Mouse (Mus musculus) right cerebral cortex, postnatal 36 days (tissue): Measurements from ENCODE around the gene Olfr224.
"Not testable (repeated sequence)": the region's sequence is repeated elsewhere in the genome, so short reads cannot be mapped to it uniquely, and the experiment has no call there.

ENCODE experiments used
- DNase-seq, 2 experiments: peaks; one replicate each; pipeline ENCODE4 v3.0.0; 2022; ENCODE audit warnings: low spot score in 2 of 2, mixed read lengths in 1 of 2

Olfr224 gene

DNA sequence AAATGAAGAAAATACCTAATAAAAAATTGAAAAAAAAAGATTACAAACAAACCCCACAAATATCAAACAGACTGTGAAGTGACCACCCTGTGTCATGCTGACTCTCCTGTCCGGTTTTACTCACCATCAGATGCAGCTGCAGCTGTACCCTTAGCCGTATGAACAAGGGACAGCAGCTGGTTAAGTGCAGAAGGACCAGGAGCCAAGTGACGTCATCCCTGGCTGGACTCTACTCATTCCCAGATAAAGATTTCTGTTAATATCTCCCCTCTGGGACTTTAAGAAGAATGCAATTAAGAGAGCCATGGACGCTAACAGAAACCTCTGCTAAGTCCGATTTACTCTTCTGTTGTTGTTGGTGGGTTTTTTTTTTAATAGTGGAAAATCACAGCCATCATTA, at the start of gene Olfr224:
Gene Olfr224 (minus strand): TSS at position 149 of the 400 bp plus-strand sequence.
- no peak for DNase-seq

DNA sequence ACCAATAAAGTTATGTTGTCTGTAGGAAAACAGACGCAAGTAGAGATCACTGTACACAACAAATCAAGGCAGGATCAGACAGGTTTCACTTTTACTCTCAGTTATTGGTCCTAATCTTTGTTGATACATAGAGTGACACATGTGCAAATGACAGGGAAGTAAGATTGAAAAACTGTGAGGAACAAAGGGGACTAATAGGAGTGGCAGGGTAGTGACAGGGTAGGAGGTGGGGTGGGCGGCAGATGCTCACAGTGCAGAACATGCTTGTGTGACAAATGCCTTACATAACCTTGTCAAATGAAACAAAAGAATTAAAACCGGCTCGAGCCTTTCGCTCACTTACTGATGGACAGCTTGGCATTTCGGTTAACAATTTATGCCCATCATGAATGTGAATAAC, 48.4 kb upstream of the Olfr224 start:
- DNase-seq, result no peak

DNA sequence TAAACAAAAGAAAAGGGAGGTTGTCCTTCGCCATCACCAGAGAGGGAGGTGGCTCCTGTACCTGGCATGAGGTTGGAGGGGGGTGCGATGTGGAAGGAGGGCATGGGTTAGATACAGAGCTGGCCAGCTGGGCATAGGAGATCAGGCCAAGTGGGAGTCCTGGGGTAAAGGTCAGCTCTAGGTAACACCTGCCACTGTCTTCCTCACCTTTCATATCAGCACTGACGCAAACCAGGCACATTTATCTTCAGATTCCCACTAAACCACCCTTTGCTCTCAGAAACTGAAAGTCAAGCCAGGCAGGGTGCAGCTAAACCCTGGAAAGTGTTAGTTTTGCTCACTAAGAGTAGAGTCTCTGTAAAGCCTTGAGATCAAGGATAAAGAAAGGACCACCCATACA, 48.0 kb upstream of the Olfr224 start:
- DNase-seq, result no peak

DNA sequence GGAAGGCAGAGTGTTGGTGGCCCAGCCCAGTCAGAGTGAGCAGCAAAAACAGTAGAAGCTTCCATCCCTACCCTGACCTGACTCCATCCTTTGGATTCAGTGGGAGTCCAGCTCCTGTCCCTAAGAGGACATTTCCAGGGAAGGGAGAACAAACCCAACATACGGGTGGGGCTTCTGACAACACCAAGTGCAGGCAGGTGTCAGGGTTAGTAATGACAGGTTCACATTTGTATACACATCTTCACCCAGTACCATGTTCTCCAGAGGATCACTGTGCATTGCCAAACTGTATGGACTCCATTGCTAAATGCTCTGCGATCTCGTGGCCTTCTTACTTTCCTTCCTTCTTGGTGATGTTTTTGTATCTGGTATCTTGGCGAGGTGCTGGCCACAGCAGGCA, 45.6 kb upstream of the Olfr224 start, which contains the start of gene 2210407C18Rik:
Gene 2210407C18Rik (minus strand): TSS at position 101 of the 400 bp plus-strand sequence.
- DNase-seq, result no peak

DNA sequence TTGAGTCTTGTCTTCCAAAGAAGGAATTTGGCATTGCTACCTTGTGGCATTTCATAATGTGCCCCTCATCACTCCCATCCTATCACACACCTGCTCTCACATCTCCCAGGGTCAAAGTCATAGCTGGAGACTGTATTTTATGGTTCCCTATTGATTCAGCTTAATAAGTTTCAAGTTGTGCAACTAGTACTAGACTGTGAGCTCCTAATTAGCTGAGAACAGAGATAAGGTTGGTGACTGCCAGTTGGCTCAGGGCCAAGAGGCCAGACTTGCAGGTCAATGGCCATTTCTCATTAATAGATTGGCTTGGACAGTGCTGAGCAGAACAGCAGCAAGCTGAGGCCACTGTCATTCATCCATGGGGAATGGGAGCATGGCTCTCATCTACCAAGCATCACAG, 44.2 kb upstream of the Olfr224 start:
- DNase-seq, result no peak

DNA sequence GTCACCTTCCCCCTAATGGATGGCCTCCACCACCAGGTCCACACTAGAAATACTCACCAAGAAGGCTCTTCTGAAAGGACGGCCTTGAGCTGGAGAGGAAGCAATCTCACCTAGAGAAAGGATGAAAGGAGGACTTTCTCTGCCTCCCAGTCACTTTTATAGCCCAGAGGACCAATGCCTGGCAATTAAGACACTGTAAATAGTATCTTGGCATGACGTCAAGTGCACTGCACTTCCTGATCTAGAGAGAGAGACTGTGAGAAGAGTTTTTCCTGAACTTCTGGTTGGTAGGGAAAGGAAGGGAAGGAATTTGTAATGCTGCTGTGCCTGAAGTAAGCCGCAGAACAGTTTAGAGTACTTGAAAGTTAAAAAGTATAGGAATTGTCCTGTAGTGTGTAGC, 43.0 kb upstream of the Olfr224 start:
- no peak for DNase-seq

DNA sequence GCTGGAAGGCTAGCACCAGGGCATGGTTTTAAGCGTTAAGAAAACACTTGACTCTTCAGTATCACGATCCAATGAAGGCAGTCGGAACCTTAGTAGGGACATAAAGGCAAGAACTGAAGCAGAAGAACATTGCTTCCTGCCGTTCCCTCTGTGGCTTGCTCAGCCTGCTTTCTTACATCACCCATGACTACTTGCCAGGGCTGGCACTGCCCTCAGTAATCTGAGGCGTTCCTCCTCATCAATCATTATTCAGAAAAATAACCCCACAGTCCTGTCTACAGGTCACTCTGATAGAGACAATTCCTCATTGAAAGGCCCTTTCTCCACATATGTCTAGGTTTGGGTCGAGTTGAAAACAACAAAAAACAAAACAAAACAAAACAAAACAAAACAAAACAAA, 36.7 kb upstream of the Olfr224 start:
- DNase-seq, result no peak

DNA sequence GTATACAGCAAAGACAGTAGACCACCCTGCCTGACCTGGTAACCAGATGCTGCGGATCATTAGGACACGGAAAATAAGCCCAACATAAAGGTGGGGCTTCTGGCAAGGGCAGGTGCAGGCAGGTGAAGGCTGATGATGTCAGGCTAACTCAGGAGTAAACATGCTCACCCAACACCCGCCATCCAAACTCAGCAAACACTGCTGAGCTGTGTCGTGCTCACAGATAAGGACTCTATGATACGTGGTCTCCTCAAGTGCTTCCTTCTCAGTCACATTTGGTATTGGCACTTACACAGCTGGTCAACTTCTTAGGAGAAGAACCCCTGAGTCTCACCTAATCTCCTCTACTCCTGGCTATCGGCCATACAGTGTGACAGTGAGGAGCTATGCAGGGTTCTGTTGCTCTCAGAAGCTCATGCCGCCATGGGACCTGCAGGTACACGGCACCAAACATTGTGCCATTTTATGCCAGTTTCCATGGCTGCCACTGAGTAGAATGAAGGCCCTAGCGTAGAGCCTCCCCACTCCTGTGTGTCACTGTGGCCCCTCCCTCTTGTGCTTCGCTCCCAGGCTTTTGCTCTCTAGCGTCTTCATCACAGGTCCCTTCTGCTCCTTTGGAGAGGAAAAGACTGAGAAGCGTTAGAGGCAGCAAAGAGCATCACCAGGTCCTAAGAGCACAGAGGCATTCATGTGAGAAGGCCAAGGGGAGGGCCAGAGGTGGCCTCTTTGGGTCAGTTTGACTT, 36.0 kb upstream of the Olfr224 start:
- DNase-seq, result no peak

DNA sequence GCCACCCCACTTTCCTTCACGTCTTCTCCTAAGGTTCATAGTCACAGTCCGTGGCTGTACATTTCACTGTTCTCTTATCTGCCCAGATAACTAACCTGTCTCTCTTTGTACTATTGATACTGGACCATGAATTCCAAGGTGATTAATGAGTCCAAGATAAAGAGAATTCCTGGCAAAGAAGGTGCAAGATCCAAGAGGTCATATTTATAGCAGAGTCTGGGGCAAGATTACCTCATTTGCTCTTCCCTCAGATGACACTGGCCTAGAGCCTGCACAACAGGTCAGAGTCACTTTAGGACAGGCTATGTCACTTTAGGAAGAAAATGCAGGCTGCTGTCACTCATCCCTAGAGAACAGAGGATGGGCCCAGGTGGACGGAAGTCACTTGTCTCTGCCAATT, 34.9 kb upstream of the Olfr224 start:
- no peak for DNase-seq

DNA sequence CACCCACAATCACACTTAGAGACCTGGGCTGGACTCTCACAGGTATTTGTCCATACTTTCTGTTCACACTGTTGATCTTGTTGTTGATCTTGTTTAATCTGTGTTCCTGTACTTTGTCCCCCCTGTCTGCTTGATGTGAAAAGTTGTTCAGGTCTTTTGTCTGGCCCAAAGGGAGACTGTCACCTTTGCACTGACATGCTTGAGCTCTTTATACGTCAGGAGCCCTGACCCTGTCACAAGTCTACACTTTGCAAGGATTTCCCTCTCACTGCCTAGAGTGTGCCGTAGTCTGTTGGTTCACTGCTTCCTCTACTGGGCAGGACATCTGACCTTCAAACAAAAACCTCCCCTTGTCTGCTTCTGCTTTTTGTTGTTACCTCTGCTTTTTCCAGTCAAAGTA, 34.3 kb upstream of the Olfr224 start:
- DNase-seq, result no peak

DNA sequence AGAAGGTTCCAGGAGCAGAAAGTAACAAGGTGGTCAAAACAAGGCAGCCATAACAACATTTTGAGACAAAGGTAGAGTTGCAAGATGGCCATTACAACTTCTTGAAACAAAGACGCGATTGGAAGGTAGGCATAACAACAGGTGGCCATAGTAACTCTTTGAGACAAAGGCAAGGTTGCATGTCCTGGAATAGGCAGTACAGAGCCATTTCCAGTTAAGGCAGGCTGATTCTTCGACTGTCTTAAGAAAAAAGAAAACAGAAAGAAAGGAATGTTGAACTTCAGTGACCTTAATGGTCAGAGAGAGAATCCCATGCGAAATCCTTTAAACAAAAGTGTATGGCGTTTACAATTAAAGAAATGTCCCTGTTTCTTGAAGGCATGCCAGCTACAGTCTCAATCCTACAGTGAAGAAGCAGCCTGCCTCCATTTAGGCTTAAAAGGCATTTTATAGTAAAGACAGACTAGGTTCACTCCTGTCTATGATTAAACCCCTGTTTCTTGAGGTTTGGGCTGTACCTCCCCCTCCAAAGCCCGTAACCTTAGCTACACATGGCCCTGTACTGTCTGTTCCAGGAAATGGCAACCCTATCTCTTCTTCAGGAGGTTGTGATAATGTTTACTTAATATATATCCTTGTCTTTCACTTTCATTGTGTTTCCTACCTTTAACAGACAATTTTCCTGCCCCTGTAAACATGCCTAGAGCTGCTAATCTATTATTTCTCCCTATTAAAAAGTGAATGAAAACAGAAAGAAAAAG, 32.6 kb upstream of the Olfr224 start:
- DNase-seq, result no peak

DNA sequence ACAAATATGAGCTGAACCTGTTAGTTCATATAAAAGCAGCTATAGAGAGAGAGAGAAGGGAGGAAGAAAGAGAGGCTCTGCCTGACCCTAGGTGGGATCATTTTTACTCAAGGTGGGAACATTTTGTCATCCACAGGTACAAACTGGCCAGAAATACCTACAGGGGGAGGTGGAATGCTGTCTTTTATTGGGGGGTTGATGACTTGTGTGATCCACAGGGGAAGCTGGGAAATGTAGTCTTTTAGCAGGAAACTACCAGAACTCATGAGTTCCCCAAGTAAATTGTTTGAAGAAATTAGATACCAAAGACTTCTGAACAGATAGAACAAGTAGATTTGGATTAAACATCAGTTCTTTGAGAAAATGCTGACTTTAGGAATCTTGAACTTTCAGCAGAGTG, 31.7 kb upstream of the Olfr224 start:
- no peak for DNase-seq

DNA sequence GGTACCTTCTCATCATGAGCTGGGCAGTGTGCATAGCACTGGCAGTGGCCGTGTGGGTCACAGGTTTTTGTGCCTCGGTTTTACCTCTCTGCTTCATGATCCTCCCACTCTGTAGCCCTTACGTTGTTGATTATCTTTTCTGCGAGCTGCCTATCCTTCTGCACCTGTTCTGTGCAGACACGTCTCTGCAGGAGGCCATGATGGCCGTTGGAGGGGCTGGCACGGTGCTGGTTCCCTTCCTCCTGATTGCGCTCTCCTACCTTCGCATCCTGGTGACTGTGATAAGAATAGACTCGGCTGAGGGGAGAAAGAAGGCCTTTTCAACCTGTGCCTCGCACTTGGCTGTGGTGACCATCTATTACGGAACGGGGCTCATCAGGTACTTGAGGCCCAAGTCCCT, 27.5 kb upstream of the Olfr224 start:
- no peak for DNase-seq

DNA sequence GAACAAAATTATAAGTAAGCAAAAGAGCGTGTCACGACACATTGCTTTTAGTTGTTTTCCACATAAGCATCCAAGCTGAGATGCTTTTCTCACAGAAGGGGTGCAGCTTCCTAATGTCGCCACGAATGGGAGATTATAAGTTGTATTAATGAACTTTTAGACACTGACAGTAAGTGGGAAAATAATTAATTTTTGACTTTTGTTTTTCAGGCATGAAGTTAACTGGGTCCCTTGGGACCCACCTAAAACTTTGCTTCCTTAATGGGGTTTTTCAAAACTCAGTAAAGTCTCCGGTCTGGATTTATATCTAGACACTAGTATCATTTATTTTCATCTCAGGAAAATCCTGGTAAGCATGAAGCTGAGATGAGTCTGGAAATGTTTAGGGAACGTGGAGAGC, 24.5 kb upstream of the Olfr224 start, which contains the start of gene Olfr324:
Gene Olfr324 (plus strand): TSS at position 301 of the 400 bp plus-strand sequence.
- DNase-seq, result no peak

DNA sequence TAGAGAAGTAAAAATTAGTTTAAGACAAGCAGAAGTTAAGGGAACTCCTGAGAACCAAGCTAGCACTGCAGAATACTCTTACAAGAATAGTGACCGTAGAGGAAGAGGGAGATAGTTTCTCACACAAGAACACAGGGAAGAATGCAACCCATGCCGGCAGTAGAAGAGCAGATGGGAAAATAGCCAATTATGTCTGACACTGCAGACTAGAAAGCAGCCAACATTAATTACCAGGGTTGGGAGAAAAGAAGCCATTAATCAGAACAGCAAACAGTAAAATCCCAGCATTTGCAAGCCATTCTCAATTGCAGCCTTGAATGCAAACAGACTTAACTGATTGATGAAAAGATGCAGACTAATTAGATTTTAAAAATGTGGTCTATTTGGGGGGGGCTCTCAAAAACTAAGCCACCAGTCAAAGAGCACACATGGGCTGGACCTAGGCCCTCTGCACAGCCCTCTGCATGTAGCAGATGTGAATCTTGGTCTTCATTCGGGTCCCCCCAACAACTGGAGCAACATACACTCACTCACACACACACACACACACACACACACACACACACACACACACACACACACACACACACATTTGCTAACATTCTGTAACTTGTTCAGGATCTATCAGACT, 18.4 kb upstream of the Olfr224 start:
- no peak for DNase-seq

DNA sequence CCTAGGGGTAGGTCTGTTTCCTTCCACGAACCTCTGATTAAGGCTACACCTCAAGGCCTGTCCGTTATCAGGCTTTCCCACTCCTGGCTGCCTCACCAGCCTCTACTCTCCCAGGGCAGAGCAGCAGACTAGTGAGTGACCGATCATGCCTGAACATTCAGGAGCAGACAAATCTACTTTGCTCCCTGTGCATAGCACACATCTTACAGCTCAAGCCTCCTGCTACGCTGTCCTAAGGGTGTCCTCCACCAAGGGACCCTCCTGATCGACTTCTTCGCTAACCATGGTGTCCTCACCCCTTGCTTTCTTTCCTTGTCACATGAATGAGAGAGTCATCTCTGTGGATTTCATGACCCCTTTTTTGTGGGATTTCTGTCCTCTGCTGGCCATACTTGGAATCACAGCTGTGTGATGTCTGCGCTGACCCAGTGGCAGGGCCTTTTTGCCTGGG, 17.6 kb upstream of the Olfr224 start:
- DNase-seq, result no peak

DNA sequence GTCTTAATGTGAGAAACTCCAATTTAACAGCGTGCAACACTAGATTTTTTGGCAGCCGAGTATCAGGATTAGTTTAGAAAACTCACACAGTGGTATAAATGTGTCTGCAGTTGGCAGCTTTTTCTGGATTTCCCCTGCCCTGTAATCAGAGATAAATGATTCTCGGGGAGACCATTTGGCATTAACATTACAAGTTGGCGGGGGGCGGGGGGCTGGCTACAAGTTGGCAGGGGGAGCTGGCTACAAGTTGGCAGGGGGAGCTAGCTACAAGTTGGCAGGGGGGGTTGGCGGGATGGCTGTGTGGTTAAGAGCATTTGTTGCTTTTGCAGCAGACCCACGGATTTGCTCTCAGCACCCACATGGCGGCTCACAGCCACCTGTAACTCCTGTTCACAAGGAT, 8.3 kb upstream of the Olfr224 start:
- peak in 1 of 2 experiments; percentile 4 for DNase-seq

DNA sequence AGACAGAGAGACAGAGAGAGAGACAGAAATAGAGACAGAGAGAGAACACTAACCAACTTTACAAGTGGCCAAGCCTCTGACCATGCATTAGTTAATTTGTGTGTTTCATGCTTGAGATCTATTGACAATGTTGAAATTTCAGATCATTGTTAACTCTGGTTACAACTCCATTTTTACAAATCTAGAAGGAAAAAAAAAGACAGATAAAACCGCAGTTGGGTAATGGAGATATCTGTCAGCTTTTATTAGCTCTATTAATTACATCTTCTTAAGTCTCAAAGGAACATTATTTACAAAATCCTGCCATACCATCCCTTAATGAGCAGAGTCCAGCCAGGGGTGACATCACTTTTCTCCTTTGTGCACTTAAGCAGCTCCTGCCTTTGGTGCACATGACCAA, 7.1 kb upstream of the Olfr224 start, which contains the start of gene Olfr325:
Gene Olfr325 (plus strand): TSS at position 301 of the 400 bp plus-strand sequence.
- no peak for DNase-seq

DNA sequence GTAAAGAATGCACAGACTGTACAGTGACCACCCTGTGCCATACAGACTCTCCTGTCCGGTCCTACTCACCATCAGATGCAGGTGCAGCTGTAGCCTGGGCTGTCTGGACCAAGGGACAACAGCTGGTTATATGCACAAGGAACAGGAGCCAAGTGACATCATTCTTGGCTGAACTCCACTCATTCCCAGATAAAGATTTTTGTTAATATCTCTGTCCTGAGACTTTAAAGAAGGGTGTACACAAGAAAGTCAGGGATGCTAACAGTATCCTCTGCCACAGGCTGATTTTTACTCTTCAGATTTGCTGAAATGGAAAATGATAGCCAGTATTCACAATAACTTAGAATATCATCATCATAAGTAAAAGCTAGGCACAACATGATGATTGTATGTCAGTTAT, 14.8 kb downstream of the Olfr224 start, which contains the start of gene Olfr328:
Gene Olfr328 (minus strand): TSS at position 101 of the 400 bp plus-strand sequence.
- DNase-seq, result no peak

DNA sequence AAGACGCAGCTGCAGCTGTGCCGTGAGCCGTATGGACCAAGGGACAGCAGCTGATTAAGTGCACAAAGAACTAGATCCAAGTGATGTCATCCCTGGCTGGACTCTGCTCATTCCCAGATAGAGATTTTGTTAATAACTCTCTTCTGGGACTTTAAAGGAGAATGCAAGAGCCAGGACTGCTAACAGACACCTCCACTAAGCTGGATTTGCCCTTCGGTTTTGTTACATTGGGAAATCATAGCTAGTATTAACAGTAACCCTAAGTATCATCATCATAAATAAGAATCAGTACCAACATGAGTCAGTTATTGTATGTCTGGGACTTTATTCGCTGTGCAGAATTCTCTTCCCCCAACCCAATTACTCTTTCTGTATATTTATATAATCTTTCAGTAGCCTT, 24.0 kb downstream of the Olfr224 start, which contains the start of gene Olfr329-ps:
Gene Olfr329-ps (minus strand): TSS at position 101 of the 400 bp plus-strand sequence.
- DNase-seq, result no peak

DNA sequence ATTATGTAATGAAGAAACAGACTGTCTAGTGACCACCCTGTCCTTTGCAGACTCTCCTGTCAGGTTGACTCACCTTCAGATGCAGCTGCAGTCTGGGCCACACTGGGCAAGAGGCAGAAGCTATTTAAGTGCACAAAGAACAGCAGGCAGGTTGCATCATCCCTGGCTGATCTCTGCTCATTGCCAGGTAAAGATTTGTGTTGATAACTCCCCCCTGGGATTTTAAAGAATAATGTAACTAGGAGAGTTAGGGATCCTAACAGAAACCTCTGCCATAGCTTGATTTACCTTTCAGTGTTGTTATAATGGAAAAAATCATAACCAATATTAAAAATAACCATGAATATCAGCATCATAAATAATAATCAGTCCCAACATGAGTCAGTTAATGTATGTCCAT, 35.6 kb downstream of the Olfr224 start, which contains the start of gene Olfr330:
Gene Olfr330 (minus strand): TSS at position 101 of the 400 bp plus-strand sequence.
- not testable (repeated sequence) for DNase-seq

DNA sequence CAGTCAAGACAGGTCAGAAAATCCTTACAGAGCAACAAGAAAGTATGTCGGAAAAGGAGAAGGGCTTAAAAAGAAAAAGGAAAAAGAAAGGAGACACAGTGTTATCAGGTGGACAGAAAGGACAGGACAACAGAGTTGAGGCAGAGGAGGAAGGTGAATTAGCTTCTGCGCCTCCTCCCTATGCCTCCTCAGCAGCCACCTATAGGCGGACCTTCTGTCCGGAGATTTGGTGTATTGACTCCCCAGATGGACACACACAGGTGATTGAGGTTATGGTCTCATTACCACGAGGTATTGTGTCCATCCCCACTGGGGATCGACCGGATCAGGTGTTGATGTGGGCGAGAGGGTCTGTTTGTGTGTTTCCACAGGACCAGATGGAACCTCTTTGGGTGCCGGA, 50.6 kb downstream of the Olfr224 start:
- DNase-seq, result peak; percentile 2 to 5
